14 mouse cellular contexts compared by ENCODE assay signal in the genomic region with DNA sequence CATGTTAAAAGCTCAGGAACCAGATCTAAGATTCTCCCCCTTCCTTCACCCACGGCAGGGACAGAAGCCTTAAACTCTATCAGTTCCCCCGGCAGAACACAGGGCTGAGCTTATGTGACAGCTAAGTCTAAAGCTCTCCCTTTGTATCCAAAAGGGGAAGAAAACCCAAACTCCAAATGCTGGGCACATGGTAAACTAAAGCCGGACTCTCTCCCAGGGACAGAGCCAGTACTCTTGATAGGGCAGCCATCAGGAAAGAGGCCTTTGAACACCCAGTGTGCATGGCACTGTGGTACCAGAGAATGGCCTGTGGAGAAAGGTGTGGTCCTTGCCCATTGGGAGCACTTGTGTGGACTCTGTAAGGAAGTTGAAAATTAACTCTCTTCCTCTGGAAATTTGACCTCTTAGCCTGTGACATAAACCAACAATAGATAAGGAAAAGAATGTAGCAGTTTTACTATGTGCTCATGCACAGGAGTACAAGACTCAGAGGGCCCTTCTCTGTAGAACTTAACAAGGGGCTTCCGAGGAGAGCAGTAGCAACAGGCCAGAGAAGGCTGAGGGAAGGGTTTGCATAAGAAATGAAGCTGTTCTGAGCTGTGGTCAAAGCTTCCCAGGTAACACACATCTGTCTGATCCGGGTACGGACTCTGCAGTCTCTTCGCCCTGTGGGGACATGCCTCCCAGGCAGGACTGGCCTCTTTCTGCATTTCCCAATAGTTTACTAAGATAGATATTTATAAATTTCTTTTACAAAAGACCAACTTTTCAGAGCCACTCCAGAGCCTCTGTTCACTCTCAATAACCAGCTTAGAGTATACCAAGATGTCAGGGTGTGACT.
DNase-seq lines count a peak whose midpoint lies in the region; ATAC-seq and TF ChIP-seq lines count a peak whose summit lies in the region.
"Had no signal": no experiment of that assay in that cellular context is flagged by ENCODE, and none has a peak within 500 bp of the region (broad histone marks: within the 10 kb centered on the region; RNA-seq: fewer than 3 reads in every experiment).

No protein-coding gene starts in this region.

- no peak overlapping the region for H3K9ac ChIP-seq in heart, embryonic 15.5 days
- H3K9ac ChIP-seq in lung, embryonic 15.5 days, result no peak overlapping the region
- H3K9ac ChIP-seq: limb, embryonic 15.5 days had no signal

- no peak for DNase-seq in heart, postnatal 25 days (ENCODE audit: low spot score)
- no peak for DNase-seq in lung, adult 2 months
- peak; percentile 59 for DNase-seq in large intestine, adult 2 months (ENCODE audit: low read depth, low spot score)
- DNase-seq: adrenal gland, postnatal 10 days; embryo, embryonic 11 days; gastrocnemius, postnatal 36 days; thymus, postnatal 4 days had no signal

- H3K27ac ChIP-seq in heart, embryonic 15.5 days, result 0 out of 2 replicates have a peak overlapping the region, but pooled peaks have one; percentile 37
- no peak overlapping the region for H3K27ac ChIP-seq in lung, embryonic 15.5 days
- peak overlapping the region; percentile 96 for H3K27ac ChIP-seq in small intestine, adult 2 months (ENCODE audit: insufficient read depth, low read depth, low read length)
- H3K27ac ChIP-seq: limb, embryonic 15.5 days had no signal

- no peak overlapping the region for H3K4me3 ChIP-seq in heart, embryonic 15.5 days
- no peak overlapping the region for H3K4me3 ChIP-seq in lung, embryonic 15.5 days
- H3K4me3 ChIP-seq in lung, adult 2 months (replicated peaks; ENCODE audit: extremely low read depth, low read depth, low read length), result no peak overlapping the region
- no peak overlapping the region for H3K4me3 ChIP-seq in small intestine, adult 2 months (ENCODE audit: low read depth, low read length)
- H3K4me3 ChIP-seq: limb, embryonic 15.5 days had no signal

- intact Hi-C loops in heart, postnatal 25 days (cut with DNase I), result no loop called here

- H3K4me2 ChIP-seq in heart, embryonic 15.5 days, result no peak overlapping the region
- no peak overlapping the region for H3K4me2 ChIP-seq in lung, embryonic 15.5 days
- H3K4me2 ChIP-seq: limb, embryonic 15.5 days had no signal

- TF ChIP-seq CTCF in lung, adult 2 months (IDR thresholded peaks at IDR 0.05; ENCODE audit: insufficient read depth, low read length), result no peak
- TF ChIP-seq CTCF in small intestine, adult 2 months (IDR thresholded peaks at IDR 0.05; ENCODE audit: extremely low read depth, insufficient read length, insufficient replicate concordance, low read depth, low read length), result no peak

- H3K9me3 ChIP-seq in heart, embryonic 15.5 days (replicated peaks), result no peaks in the 10 kb centered on the region
- no peaks in the 10 kb centered on the region for H3K9me3 ChIP-seq in lung, embryonic 15.5 days
- H3K9me3 ChIP-seq: limb, embryonic 15.5 days had no signal

- H3K4me1 ChIP-seq in heart, embryonic 15.5 days (replicated peaks), result peaks cover 48% of the 10 kb centered on the region
- H3K4me1 ChIP-seq in lung, embryonic 15.5 days, result peaks cover 20% of the 10 kb centered on the region
- H3K4me1 ChIP-seq in lung, adult 2 months (ENCODE audit: control insufficient read depth, insufficient read depth, low read length), result no peaks in the 10 kb centered on the region
- peaks cover 27% of the 10 kb centered on the region for H3K4me1 ChIP-seq in small intestine, adult 2 months (ENCODE audit: control insufficient read depth, insufficient read depth, insufficient read length, low read length)

- H3K27me3 ChIP-seq in heart, embryonic 15.5 days, result no peaks in the 10 kb centered on the region
- H3K27me3 ChIP-seq in lung, embryonic 15.5 days, result peaks cover 50% of the 10 kb centered on the region
- H3K27me3 ChIP-seq in small intestine, adult 2 months (ENCODE audit: control insufficient read depth, insufficient read depth, low read length), result no peaks in the 10 kb centered on the region
- H3K27me3 ChIP-seq: CH12.LX; limb, embryonic 15.5 days had no signal

- ATAC-seq in heart, embryonic 15.5 days (replicated peaks; ENCODE audit: insufficient number of reproducible peaks, insufficient read depth, low FRiP score, low read depth), result no peak; the same call in 1 of the 2 replicates
- peak; percentile 13; the same call in 1 of the 2 replicates for ATAC-seq in lung, embryonic 15.5 days (ENCODE audit: borderline replicate concordance, extremely low read depth, low FRiP score, low TSS enrichment)
- no peak for ATAC-seq in megakaryocyte progenitor cell, adult 5-6 weeks (replicated peaks; ENCODE audit: poor library complexity)
- ATAC-seq: hindbrain, embryonic 16.5 days had no signal

- H3K36me3 ChIP-seq in heart, embryonic 15.5 days, result no peaks in the 10 kb centered on the region
- H3K36me3 ChIP-seq in lung, embryonic 15.5 days, result no peaks in the 10 kb centered on the region
- no peaks in the 10 kb centered on the region for H3K36me3 ChIP-seq in small intestine, adult 2 months (ENCODE audit: control insufficient read depth, insufficient read depth, low read length)
- H3K36me3 ChIP-seq: limb, embryonic 15.5 days had no signal

- WGBS in heart, embryonic 15.5 days, result 56% methylated on average over 7 of the region's 7 CpGs
- 39% methylated on average over 7 of the region's 7 CpGs for WGBS in lung, embryonic 15.5 days
- 52% methylated on average over 7 of the region's 7 CpGs for WGBS in lung, adult 2 months
- 44% methylated on average over 7 of the region's 7 CpGs for WGBS in large intestine, adult 2 months
- 32% methylated on average over 7 of the region's 7 CpGs for WGBS in small intestine, adult 2 months

- no peak for TF ChIP-seq POLR2A in lung, adult 2 months (IDR thresholded peaks at IDR 0.05; ENCODE audit: borderline replicate concordance, extremely low read depth, low read depth, low read length)
- TF ChIP-seq POLR2A in small intestine, adult 2 months (IDR thresholded peaks at IDR 0.05; ENCODE audit: low read depth, low read length), result no peak
